Mouse (Mus musculus): Measurements from ENCODE around the gene Rreb1. TPM values are rescaled to one million over a fixed set of nuclear protein-coding genes. Genes with fewer than 3 reads are reported as not detected.
A peak's percentile ranks its signal among the peaks of the same experiment; 100 is the strongest.

Rreb1 gene
- total RNA-seq, 2 experiments from 2014 or later = 36.2 to 48.7 TPM

DNA sequence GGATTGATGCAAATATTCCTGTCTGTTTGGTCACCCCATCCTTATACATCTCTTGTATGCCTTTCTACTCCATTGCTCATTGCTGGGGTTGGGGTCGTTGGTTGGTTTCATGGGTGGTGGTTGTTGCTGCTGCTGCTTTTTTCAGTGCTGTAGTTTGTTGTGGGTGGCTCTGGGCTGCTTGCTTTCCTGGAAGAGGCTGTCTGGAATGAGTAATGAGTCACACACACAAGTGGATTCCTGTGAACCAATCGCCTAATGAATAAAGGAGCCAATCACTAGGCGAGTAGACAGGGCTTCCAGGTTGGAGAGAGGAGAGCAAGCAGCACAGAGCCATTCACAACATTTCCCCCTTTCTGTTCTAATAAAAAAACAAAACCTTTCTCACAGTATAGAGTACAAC, 158.2 kb downstream of the Rreb1 start:
- no peak for TF ChIP-seq CTCF (IDR thresholded peaks at IDR 0.05)
- DNase-seq (ENCODE audit: extremely low spot score in 1 of 2, low spot score in 2 of 2) = no peak
- H3K4me3 ChIP-seq = no peak overlapping the region
- intact Hi-C loops (cut with DNase I) = no loop called here
- no peak overlapping the region for H3K27ac ChIP-seq

DNA sequence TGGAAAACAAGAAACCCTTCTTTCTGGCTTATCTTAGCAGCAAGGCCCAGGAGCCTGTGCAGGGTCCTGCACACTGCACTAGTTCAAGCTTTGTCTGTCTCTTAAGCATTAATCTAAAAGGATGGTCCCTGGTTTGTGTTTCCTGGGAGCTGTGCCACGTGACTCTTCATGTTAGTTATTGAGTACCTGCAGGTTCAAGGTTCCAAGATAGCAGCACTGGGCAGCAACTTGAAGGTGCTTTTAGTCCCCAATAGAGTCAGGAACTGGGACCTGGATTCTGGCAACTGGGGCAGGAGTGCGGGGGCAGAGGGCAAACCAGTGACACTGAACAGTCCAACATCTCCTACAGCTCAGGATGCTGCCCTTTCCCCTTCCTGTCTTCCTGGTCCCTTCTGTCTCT, 162.0 kb downstream of the Rreb1 start:
- Histone ChIP-seq H3K27ac (no peak overlapping the region), H3K4me3 (no peak overlapping the region)
- no peak for DNase-seq (ENCODE audit: extremely low spot score in 1 of 2, low spot score in 2 of 2)
- TF ChIP-seq CTCF (IDR thresholded peaks at IDR 0.05) = no peak
- intact Hi-C loops (cut with DNase I) = loop anchor here (5.0 kb wide), 1 partner anchor 478 kb away; no protein-coding TSS in a partner anchor

DNA sequence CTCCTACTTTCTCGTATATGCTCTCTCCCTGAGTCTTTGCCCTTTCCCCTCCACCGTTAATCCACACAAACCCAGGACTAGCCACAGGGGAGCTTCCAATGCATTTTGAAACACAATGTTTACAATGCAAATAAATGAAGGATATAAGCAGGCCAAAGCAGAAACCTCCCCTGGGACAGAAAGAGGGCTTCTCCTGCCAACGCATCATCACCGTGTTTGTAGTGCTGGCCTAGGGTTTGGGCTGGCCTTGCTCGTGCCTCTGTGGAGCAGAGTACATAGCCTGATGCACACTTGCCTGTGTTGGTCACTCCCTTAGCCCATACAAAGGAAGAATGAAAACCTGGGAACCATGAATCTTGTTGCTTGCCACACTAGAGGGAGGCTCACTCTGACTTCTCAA, 162.4 kb downstream of the Rreb1 start:
- DNase-seq (ENCODE audit: extremely low spot score in 1 of 2, low spot score in 2 of 2) = no peak
- H3K4me3 ChIP-seq = no peak overlapping the region
- no peak overlapping the region for H3K27ac ChIP-seq
- TF ChIP-seq CTCF (IDR thresholded peaks at IDR 0.05) = no peak
- intact Hi-C loops (cut with DNase I) = loop anchor here (5.0 kb wide), 1 partner anchor 478 kb away; no protein-coding TSS in a partner anchor

DNA sequence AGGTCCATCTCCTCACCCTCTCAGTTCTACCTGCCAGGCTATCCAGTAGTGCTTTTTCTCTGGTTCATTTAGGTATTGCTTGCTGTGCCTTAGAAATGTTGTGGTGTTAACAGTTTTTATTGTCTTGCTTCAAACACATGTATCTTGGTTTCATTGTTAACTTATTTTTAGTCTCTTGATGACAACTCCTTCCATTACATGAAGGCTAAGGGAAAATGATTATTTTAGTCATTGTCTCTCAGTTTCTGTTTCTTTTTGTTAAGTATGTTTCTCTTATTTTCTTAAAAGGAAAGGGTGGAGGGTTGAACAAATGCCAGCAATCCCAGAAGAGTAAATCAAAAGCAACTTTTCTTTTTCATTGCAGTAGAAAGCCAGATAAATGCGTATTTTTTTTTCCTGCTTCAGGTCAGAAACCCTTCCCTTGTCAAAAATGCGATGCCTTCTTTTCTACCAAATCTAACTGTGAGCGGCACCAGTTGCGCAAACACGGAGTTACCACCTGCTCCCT, 163.0 kb downstream of the Rreb1 start:
- no peak overlapping the region for H3K27ac ChIP-seq
- DNase-seq (ENCODE audit: extremely low spot score in 1 of 2, low spot score in 2 of 2) = no peak
- H3K4me3 ChIP-seq = no peak overlapping the region
- intact Hi-C loops (cut with DNase I) = loop anchor here (5.0 kb wide), 1 partner anchor 479 kb away; no protein-coding TSS in a partner anchor
- TF ChIP-seq CTCF (IDR thresholded peaks at IDR 0.05) = no peak

DNA sequence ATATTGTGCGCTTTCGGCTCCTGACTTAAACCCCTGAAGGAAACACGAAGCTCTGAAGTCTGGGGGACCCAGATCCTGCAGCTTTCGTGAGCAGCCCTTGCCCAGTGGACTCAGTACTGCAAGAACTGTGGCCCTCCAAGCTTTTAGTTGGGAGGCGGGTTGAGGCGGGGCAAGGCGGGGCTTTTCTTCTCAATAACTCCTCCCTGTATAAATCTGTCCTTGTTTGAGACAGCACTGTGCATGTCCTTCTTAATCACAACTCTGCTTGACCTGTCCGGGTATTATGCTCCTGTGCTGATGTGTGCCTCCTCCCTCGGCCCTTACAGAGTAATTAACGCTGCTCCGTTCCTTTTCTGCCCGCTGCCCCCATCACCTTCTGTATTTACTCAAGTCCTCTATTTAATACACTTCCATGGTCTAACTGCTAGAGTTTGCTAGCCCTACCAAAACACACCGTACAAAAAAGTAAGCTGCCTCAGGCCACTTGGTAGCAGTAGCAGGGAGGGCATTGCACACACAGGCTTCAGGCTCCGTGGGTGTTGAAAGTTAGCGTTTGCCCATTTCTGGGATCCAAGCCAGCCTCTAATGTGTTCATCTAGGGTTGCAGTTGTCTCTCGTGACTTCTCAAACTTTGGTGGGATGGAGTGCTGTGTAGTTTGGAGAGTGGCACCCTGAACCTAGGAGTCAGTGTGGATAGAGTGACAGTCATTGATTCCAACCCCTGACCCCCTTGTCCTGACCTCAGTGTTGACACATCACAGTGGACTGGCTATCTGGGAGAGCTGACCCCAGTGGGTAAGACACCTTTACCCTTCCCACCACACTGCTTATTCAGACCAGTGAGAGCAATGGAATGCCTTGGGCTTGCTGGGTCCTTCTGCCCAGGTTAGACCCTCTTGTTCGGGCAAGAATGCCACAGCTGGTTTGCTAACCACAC, 164.0 kb downstream of the Rreb1 start:
- intact Hi-C loops (cut with DNase I) = loop anchor here (5.0 kb wide), 1 partner anchor 480 kb away; no protein-coding TSS in a partner anchor
- H3K4me3 ChIP-seq = no peak overlapping the region

DNA sequence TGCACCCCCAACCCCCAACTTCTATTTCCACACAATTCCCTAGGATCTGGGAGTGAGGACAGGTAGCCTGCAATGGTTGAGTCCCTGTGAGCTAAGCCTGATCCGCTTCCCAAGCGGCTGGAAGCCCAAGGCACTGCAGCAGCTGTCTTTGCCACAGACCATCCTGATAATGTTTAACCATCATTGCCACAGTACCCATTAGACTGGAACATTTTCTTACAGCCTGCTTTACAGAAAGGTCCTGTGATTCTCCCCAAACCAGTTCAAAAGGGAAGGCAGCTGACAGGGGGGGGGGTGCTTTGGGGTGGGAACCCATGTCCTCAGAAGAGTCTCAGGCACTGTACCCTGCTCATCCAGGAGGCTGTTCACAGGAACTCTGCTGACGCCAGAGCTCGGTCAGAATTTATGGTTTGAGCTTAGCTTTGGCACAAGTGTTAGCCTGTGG, 164.7 kb downstream of the Rreb1 start:
- Histone ChIP-seq H3K4me3 (no peak overlapping the region), H3K27ac (no peak overlapping the region)
- intact Hi-C loops (cut with DNase I) = loop anchor here (5.0 kb wide), 1 partner anchor 481 kb away; no protein-coding TSS in a partner anchor
- TF ChIP-seq CTCF (IDR thresholded peaks at IDR 0.05) = no peak
- no peak for DNase-seq (ENCODE audit: extremely low spot score in 1 of 2, low spot score in 2 of 2)

More for the DNA sequence above, 164.0 kb downstream of the Rreb1 start:
- TF ChIP-seq CTCF (IDR thresholded peaks at IDR 0.05) = no peak
- no peak overlapping the region for H3K27ac ChIP-seq
- DNase-seq (ENCODE audit: extremely low spot score in 1 of 2, low spot score in 2 of 2) = no peak

DNA sequence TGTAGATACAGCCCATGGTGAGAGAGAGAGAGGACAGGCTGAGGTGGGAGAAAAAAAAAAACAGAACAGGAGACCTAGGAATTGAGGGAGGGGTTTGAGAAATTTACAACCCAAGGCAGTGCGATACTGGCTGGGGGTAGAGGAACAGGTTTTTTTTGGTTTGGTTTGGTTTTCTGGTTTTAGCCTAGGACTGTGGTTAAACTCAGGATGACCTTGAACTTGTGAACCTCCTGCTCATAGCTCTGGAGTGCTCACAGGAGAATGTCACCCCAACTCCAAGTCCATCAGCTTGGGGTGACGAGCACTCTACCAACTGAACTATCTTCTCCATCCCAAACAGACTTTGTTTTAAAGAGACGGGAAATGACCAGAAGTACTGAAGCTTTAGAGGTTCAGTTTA, 165.3 kb downstream of the Rreb1 start:
- intact Hi-C loops (cut with DNase I) = loop anchor here (5.0 kb wide), 1 partner anchor 481 kb away; no protein-coding TSS in a partner anchor
- no peak overlapping the region for H3K27ac ChIP-seq
- TF ChIP-seq CTCF (IDR thresholded peaks at IDR 0.05) = no peak

DNA sequence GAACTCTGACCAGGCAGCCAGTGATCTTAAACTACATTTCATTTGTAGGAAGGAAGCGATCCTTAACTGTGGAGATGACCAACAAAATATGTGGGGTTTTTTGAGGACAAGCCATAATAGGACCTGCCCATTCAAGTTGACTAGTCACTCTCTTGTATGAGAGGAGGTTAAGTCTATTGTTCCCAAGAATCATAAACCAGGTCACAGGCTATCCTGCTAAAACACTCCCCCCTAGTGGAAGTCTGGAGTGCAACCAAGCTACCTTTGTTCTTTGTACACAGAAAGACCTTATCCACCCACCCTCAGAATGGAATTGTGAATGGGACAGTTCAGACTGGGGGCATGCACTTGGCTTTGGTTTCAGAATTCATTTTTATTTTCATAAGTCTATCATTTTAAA, 166.1 kb downstream of the Rreb1 start:
- TF ChIP-seq CTCF (IDR thresholded peaks at IDR 0.05) = peak; percentile 63
- H3K27ac ChIP-seq = no peak overlapping the region
- intact Hi-C loops (cut with DNase I) = loop anchor here (5.0 kb wide), 1 partner anchor 482 kb away; no protein-coding TSS in a partner anchor
- no peak for DNase-seq (ENCODE audit: extremely low spot score in 1 of 2, low spot score in 2 of 2)
- no peak overlapping the region for H3K4me3 ChIP-seq

More for the DNA sequence above, 165.3 kb downstream of the Rreb1 start:
- H3K4me3 ChIP-seq = no peak overlapping the region
- no peak for DNase-seq (ENCODE audit: extremely low spot score in 1 of 2, low spot score in 2 of 2)

DNA sequence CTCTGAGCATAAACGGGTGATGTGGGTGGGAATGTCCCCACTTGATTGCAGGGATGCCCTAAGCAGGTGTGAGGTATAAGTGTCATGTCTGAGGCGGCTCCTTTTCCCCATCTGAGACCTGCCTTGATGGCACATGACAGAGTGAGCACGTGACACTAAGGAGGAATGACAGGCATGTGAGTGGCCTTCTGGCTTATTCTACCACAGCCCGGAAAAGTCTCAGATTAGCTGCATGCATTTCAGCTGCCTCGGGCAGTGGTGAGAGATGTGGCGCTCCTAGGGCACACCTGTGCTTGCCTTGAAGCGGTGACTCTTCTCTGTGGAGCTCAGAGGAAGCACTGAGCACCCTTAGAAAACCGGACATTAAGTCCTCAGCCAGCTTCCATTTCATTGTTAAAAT, 167.2 kb downstream of the Rreb1 start:
- Histone ChIP-seq H3K27ac (no peak overlapping the region), H3K4me3 (no peak overlapping the region)
- intact Hi-C loops (cut with DNase I) = loop anchor here (5.0 kb wide), 1 partner anchor 493 kb away; no protein-coding TSS in a partner anchor
- no peak for DNase-seq (ENCODE audit: extremely low spot score in 1 of 2, low spot score in 2 of 2)
- TF ChIP-seq CTCF (IDR thresholded peaks at IDR 0.05) = no peak

DNA sequence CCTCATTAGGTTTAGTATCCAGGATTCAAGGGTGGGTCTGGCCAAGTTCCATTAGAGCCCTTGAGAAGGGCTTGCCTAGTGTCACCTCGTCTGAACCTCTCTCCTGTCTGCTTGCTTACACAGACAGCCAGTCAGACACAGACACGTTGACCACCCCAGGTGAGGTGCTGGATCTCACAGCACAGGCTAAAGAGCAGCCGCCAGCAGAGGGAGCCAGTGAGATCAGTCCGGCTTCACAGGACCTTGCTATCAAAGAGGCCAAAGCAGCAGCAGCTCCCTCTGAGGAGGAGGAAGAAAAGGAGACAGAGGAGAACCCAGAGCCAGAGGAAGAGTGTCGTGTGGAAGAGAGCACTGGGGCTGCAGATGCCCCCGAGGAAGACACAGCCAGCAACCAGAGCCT, 168.5 kb downstream of the Rreb1 start:
- intact Hi-C loops (cut with DNase I) = loop anchor here (5.0 kb wide), 1 partner anchor 494 kb away; no protein-coding TSS in a partner anchor
- no peak overlapping the region for H3K27ac ChIP-seq
- peak; percentile 76 to 80 for DNase-seq (ENCODE audit: extremely low spot score in 1 of 2, low spot score in 2 of 2)

DNA sequence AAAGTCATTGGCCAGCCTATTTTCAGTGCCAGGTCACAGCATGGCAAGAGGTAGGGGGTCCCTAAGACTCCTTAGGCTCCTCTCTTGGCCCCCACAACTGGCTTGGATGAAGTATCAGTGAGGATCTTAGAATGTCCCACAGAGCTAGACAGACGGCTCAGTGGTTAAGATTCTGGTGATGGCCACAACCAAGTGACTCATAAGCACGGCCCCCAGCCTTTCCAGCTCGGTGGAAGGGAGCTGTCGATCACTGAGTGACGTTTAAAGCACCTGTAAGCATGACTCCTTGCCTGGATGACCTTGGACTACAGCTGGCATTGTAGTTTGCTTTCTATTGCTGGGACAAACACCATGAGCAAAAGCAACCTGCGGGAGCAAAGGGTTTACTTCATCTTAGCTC, 174.8 kb downstream of the Rreb1 start:
- Histone ChIP-seq H3K27ac (no peak overlapping the region), H3K4me3 (no peak overlapping the region)
- intact Hi-C loops (cut with DNase I) = no loop called here
- no peak for DNase-seq (ENCODE audit: extremely low spot score in 1 of 2, low spot score in 2 of 2)
- TF ChIP-seq CTCF (IDR thresholded peaks at IDR 0.05) = no peak

More for the DNA sequence above, 168.5 kb downstream of the Rreb1 start:
- no peak overlapping the region for H3K4me3 ChIP-seq
- peak; percentile 88 for TF ChIP-seq CTCF (IDR thresholded peaks at IDR 0.05)

DNA sequence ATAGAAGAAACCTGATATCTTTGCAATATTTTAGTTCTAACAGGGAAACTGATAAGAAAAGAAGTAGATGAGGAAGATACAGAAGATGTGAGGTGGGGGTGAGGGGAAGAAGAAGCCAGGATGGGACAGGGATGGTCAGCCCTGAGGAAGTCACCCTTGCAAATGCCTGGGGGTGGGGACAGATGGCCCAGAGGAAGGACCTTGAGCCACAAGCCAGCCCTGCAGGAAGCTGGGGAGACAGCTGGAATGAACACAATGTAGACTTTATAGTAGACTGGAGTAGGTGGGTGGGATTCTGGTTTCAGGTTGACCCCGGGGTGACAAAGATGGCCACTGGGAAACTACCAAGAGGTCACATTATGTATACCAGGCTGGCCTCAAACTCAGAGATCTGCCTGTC, 176.1 kb downstream of the Rreb1 start:
- DNase-seq (ENCODE audit: extremely low spot score in 1 of 2, low spot score in 2 of 2) = no peak
- intact Hi-C loops (cut with DNase I) = no loop called here

More for the DNA sequence above, 176.1 kb downstream of the Rreb1 start:
- Histone ChIP-seq H3K4me3 (no peak overlapping the region), H3K27ac (no peak overlapping the region)
- no peak for TF ChIP-seq CTCF (IDR thresholded peaks at IDR 0.05)
